Mouse (Mus musculus) limb, embryonic 15.5 days (tissue): ENCODE measurements around the gene Csf2rb. TPM values are rescaled to one million over a fixed set of nuclear protein-coding genes. Genes with fewer than 3 reads are reported as not detected.

Experiments used
- ATAC-seq: fragments of 200-750 bp; cut with Nextera tagmentation; 2 replicates; pipeline ENCODE4 v1.8.0; 2017; ENCODE audit warnings: low read depth, moderate TSS enrichment; ENCODE audit not compliant: insufficient number of reproducible peaks, low FRiP score, low TSS enrichment
- H3K27ac ChIP-seq: fragments of 300-500 bp; sonication (generic); 2 replicates; pipeline ENCODE4 v1.5.1; 2015; ENCODE audit warnings: moderate library complexity, mild to moderate bottlenecking, inconsistent platforms
- H3K27me3 ChIP-seq: fragments of 300-500 bp; sonication (generic); 2 replicates; pipeline ENCODE4 v1.6.1; 2015; ENCODE audit warnings: inconsistent platforms
- H3K36me3 ChIP-seq: fragments of 300-500 bp; sonication (generic); 2 replicates; pipeline ENCODE4 v1.6.1; 2015; ENCODE audit warnings: inconsistent platforms
- H3K4me1 ChIP-seq: fragments of 300-500 bp; sonication (generic); 2 replicates; pipeline ENCODE4 v1.6.1; 2015; ENCODE audit warnings: inconsistent platforms
- H3K4me2 ChIP-seq: fragments of 300-500 bp; sonication (generic); 2 replicates; pipeline ENCODE4 v1.6.1; 2015; ENCODE audit warnings: mild to moderate bottlenecking, inconsistent platforms
- H3K4me3 ChIP-seq: fragments of 300-500 bp; sonication (generic); 2 replicates; pipeline ENCODE4 v1.5.1; 2015; ENCODE audit warnings: mild to moderate bottlenecking, inconsistent platforms
- H3K9ac ChIP-seq: fragments of 300-500 bp; sonication (generic); 2 replicates; pipeline ENCODE4 v1.6.1; 2015; ENCODE audit warnings: inconsistent platforms
- H3K9me3 ChIP-seq: fragments of 300-500 bp; sonication (generic); 2 replicates; pipeline ENCODE4 v1.6.1; 2016; ENCODE audit warnings: inconsistent platforms
- WGBS: fragments of 180-500 bp; shearing (Covaris S2); methylation state at CpG from one replicate; pipeline ENCODE4 v1.1.7; 2015; 5-methylcytosine and 5-hydroxymethylcytosine counted together
- microRNA-seq: library from miRNA; unstranded; fragments of <30 nt; microRNA quantifications from one replicate; pipeline ENCODE4, GENCODE M21; 2016
- polyA plus RNA-seq: library from polyadenylated mRNA; unstranded; fragments of >200 nt; fragmentation: Nextera tagmentation; extraction: Ambion mirVana; gene quantifications from 2 replicates; pipeline ENCODE4 v1.2.1, GENCODE M21; 2015

The Csf2rb gene
- polyA plus RNA-seq, 1 experiment from 2014 or later = 5.6 TPM

DNA sequence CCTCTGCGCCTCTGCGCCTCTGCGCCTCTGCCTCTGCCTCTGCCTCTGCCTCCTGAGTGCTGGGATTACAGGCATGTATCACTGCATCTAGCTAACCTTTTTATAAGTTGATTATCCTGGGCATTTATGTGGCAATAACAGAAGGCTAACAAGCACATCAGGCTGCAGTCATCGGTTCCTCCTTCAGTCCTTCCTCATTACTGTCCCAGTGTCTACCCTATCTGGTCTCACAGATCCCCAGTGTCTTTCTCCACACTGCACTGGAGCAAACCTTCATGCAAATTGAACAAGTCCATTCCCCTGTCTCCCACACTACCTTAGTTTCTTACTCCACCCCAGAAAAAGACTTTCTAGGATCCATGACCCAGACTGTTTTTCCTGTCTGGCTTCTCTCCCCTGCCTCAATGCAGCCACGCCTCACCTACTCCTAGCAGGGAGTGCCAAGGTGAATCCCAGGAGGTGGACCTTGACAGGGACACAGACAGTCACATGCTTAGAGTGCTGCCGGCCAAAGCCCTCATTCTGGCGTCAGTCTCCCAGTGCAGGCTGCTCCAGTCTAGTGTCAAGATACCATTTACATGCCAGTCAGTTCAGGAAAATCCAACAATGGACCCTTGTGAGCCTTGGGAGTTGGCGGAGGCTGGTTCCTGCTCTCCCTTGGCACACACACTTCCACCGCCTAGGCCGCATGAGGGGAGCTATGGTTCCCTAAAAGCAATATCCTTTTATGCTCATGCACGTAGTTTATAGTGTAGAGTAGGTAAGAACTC is 58.1 kb downstream of the Csf2rb start:
- Histone ChIP-seq H3K36me3 (no peaks in the 10 kb centered on the region), H3K4me2 (no peak overlapping the region), H3K27ac (no peak overlapping the region), H3K9ac (no peak overlapping the region), H3K9me3 (no peaks in the 10 kb centered on the region), H3K4me3 (no peak overlapping the region), H3K27me3 (no peaks in the 10 kb centered on the region), H3K4me1 (no peaks in the 10 kb centered on the region; the same call in 1 of the 2 replicates)
- ATAC-seq = no peak
- 73% methylated on average over 11 of the region's 11 CpGs for WGBS

DNA sequence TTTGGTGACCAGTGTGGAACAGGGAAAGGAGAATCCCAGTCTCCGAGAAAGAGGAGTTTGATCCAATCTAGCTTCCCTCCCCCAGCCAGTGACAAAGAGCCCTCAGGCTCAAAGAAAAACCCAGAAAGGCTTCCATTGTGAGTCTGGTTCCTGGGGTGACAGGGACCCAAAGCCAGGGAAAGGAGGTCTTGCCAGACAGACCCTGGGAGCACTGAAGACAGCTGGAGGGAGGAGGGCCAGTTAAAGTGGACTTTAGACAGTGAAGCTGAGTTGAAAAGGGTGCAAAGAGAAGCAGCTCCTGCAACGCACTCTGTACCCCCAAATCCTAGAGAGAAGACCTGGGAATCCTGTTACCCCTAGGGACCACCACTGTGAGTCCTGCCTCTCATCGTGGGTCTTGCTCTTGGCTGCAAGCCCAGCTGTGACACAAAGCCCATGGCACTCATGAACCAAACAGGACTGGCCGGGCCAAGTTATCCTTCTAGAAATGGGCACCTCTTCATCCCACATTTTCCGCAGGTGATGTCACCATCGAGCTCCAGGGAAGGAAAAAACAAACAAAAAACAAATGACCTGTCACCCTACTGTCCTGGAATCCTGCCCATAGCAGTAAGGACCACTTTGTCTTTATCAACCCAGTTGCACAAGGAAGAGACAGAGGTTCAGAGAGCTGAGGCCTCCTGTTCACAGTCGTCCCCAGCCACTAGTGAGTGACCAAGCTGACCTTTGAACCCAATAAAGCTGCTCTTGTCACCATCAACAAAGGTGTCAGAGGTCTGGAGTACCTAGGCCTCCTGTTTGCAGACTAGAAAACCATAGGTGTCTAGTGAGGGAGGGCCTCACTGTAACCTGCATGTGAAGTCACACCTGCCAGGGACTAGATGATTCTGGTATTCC is 58.9 kb downstream of the Csf2rb start:
- 68% methylated on average over 7 of the region's 7 CpGs for WGBS
- no peaks in the 10 kb centered on the region for H3K27me3 ChIP-seq
- no peak overlapping the region for H3K4me2 ChIP-seq
- H3K9ac ChIP-seq = no peak overlapping the region
- ATAC-seq = no peak
- no peak overlapping the region for H3K4me3 ChIP-seq
- no peaks in the 10 kb centered on the region for H3K9me3 ChIP-seq
- H3K36me3 ChIP-seq = no peaks in the 10 kb centered on the region
- no peaks in the 10 kb centered on the region; the same call in 1 of the 2 replicates for H3K4me1 ChIP-seq
- no peak overlapping the region for H3K27ac ChIP-seq

DNA sequence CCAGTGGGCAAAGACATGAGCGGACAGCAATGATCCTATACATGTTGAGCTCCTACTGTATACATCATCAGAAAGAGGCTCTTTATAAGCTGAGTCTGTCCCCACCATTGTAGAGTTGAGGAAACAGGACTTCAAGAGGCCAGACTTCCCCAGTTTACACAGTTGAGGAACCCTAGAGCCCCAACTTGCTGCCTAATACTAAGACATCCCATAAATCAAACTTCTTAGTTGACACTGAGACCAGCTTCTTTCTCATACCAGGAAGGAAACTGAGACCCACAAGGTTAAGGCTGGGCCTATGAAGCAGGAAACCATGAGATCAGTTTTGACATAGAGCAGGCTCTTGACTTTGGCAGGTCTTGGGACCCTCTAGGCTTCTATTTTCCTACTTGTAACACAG is 60.0 kb downstream of the Csf2rb start:
- Histone ChIP-seq H3K27me3 (no peaks in the 10 kb centered on the region), H3K27ac (no peak overlapping the region), H3K4me1 (no peaks in the 10 kb centered on the region; the same call in 1 of the 2 replicates), H3K9ac (no peak overlapping the region), H3K4me2 (no peak overlapping the region), H3K4me3 (no peak overlapping the region), H3K36me3 (no peaks in the 10 kb centered on the region), H3K9me3 (no peaks in the 10 kb centered on the region)
- ATAC-seq = no peak
- 90% methylated on average over 1 of the region's 1 CpGs for WGBS

DNA sequence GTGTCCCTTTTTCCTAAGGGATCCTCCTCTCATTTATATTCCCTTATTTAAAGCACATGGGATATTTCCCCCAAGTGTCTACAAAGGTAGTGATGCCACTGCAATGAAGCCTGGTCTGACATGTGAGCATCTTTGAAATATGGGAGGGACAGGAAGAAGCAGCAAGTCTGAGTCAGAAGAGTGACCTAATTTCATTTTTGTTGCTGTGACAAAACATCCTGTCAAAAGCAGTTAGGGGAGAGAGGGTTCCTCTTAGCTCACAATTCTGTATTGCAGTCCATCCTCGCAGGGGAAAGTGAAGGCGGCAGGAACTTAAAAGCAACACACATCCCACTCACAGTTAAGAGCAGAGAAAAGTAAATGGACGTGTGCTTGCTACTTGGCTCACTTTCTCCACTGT is 65.3 kb downstream of the Csf2rb start:
- WGBS = 86% methylated on average over 3 of the region's 3 CpGs

GRCm38 (mm10) chr15:78395478-78395962 is 70.0 kb downstream of the Csf2rb start, which contains the start of gene Tex33:
Tex33 (minus strand) TSS chr15:78395912.
- Histone ChIP-seq H3K36me3 (no peaks in the 10 kb centered on the region), H3K4me2 (no peak within 1 kb of the TSS), H3K4me3 (no peak within 1 kb of the TSS), H3K27me3 (no peaks in the 10 kb centered on the region), H3K9ac (no peak within 1 kb of the TSS), H3K4me1 (no peaks in the 10 kb centered on the region), H3K27ac (no peak within 1 kb of the TSS), H3K9me3 (no peaks in the 10 kb centered on the region)
- WGBS = 83% methylated on average over 8 of the region's 8 CpGs
- no peak for ATAC-seq

More for the DNA sequence above, 65.3 kb downstream of the Csf2rb start:
- no peak overlapping the region for H3K4me2 ChIP-seq
- H3K4me1 ChIP-seq = no peaks in the 10 kb centered on the region
- H3K9ac ChIP-seq = no peak overlapping the region
- no peaks in the 10 kb centered on the region for H3K9me3 ChIP-seq
- H3K27ac ChIP-seq = no peak overlapping the region
- no peak overlapping the region for H3K4me3 ChIP-seq
- ATAC-seq = no peak
- H3K27me3 ChIP-seq = no peaks in the 10 kb centered on the region
- H3K36me3 ChIP-seq = no peaks in the 10 kb centered on the region

- no peak for ATAC-seq
- Histone ChIP-seq H3K9ac (no peak overlapping the region), H3K4me2 (no peak overlapping the region), H3K27ac (0 out of 2 replicates have a peak overlapping the region, but pooled peaks have one; percentile 11), H3K4me1 (peaks cover 46% of the 10 kb centered on the region), H3K36me3 (no peaks in the 10 kb centered on the region), H3K4me3 (no peak overlapping the region), H3K9me3 (no peaks in the 10 kb centered on the region), H3K27me3 (no peaks in the 10 kb centered on the region)
- 63% methylated on average over 6 of the region's 6 CpGs for WGBS
Measured at GRCm38 (mm10) chr15:78401345-78401744, 75.8 kb downstream of the Csf2rb start.

DNA sequence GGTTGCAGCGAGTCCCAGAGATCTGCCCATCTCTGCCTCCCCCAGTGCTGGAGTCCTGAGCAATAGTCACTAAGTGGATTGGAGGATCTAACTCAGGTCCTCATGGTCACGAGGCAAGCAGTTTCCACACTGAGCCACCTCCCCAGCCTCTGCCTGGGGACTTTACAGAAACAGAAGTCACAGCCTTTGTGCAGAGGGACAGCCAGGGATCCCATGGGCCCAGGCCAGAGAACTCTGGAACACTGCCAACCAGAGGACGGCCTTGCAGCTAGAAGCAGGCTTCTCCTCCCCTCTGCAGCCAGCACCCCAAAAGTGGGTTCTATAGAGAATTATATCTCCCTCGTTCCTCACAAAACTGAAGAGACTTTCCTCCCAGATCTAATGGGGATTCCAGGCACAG is 76.4 kb downstream of the Csf2rb start:
- H3K9me3 ChIP-seq = no peaks in the 10 kb centered on the region
- ATAC-seq = no peak
- no peak overlapping the region for H3K4me2 ChIP-seq
- H3K9ac ChIP-seq = no peak overlapping the region
- H3K4me3 ChIP-seq = no peak overlapping the region
- no peaks in the 10 kb centered on the region for H3K27me3 ChIP-seq
- no peak overlapping the region for H3K27ac ChIP-seq
- peaks cover 49% of the 10 kb centered on the region for H3K4me1 ChIP-seq
- no peaks in the 10 kb centered on the region for H3K36me3 ChIP-seq
- WGBS = 47% methylated on average over 4 of the region's 4 CpGs

DNA sequence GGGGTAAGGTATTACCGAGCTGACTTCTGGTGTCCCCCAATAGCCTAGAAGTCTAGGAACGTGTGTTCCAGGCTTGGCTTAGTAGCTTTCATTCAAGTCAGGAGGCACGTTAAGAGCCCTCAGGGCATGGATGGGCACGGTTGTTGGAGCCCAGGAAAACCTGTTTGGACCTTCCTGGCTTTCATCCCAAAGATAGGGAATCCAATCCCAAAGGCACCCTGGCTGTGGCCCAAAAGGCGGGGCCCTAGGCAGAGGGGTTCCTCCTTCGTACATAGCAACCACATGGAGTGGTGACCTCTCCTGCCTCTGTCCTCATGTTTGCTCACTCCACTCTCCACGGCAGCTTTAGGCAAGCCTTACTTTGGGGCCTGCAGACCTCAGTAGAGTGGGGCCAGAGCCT is 76.9 kb downstream of the Csf2rb start:
- WGBS = 62% methylated on average over 7 of the region's 7 CpGs
- Histone ChIP-seq H3K9ac (no peak overlapping the region), H3K36me3 (no peaks in the 10 kb centered on the region), H3K9me3 (no peaks in the 10 kb centered on the region), H3K27ac (no peak overlapping the region), H3K27me3 (no peaks in the 10 kb centered on the region), H3K4me3 (no peak overlapping the region), H3K4me2 (no peak overlapping the region), H3K4me1 (peaks cover 52% of the 10 kb centered on the region)
- no peak for ATAC-seq

DNA sequence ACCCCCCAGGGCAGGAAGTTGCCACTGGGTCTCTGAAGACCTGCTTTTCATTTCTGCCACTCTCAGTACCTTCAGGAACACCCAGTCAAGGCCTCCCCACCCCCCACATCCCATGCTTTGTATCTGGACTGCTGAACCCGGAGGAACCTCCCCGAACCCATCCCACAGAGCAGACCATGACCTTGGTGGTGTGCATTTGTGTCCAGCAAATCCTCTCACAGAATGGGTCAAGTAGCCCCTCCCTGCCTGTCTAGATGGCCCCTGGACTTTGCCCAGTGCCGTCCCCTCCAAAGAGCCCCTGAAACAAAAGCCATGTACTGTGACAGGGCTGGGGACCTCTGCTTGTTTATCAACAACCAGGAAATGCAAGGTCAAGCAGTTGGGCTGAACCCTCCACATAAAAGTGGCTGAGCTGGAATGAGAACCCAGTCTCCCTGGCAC is 77.8 kb downstream of the Csf2rb start:
- Histone ChIP-seq H3K4me3 (no peak overlapping the region), H3K9ac (no peak overlapping the region), H3K27ac (no peak overlapping the region), H3K27me3 (peaks cover 9% of the 10 kb centered on the region; the same call in 1 of the 2 replicates), H3K4me1 (peaks cover 52% of the 10 kb centered on the region), H3K36me3 (no peaks in the 10 kb centered on the region), H3K4me2 (no peak overlapping the region), H3K9me3 (no peaks in the 10 kb centered on the region)
- no peak for ATAC-seq
- 67% methylated on average over 3 of the region's 3 CpGs for WGBS

Small RNA genes within 50 kb of the gene (microRNA-seq; reads per million reads assigned to microRNA genes)
- not detected for gene Mir7676-1
- not detected for gene Mir7676-2

Other genes starting within 250 kb of the Csf2rb start
- 0.04 TPM in 1 of 2 replicates, not detected in the other for gene Cacng2, start 205.7 kb upstream of the Csf2rb start, polyA plus RNA-seq
- 75.7 and 83.1 TPM in 2 replicates for gene Ift27, start 151.6 kb upstream of the Csf2rb start, polyA plus RNA-seq
- gene Pvalb, start 119.4 kb upstream of the Csf2rb start, polyA plus RNA-seq = 0.15 and 0.48 TPM in 2 replicates
- gene Ncf4, start 81.0 kb upstream of the Csf2rb start, polyA plus RNA-seq = 3.2 and 7.2 TPM in 2 replicates
- 0.70 and 1.1 TPM in 2 replicates for gene Csf2rb2, start 20.0 kb upstream of the Csf2rb start, polyA plus RNA-seq
- gene Tex33, start 70.2 kb downstream of the Csf2rb start, polyA plus RNA-seq = not detected in 2 replicates
- 15.4 and 17.1 TPM in 2 replicates for gene Tst, start 80.2 kb downstream of the Csf2rb start, polyA plus RNA-seq
- 2.1 and 2.4 TPM in 2 replicates for gene Mpst, start 80.7 kb downstream of the Csf2rb start, polyA plus RNA-seq
- 45.3 and 45.7 TPM in 2 replicates for gene Kctd17, start 102.8 kb downstream of the Csf2rb start, polyA plus RNA-seq
- gene Tmprss6, start 142.9 kb downstream of the Csf2rb start, polyA plus RNA-seq = 0.24 and 0.83 TPM in 2 replicates
- gene Il2rb, start 169.5 kb downstream of the Csf2rb start, polyA plus RNA-seq = 0.36 and 0.42 TPM in 2 replicates
- gene C1qtnf6, start 205.7 kb downstream of the Csf2rb start, polyA plus RNA-seq = 52.3 and 60.8 TPM in 2 replicates
- gene Sstr3, start 218.9 kb downstream of the Csf2rb start, polyA plus RNA-seq = 0.04 TPM in 1 of 2 replicates, not detected in the other
- 37.0 and 41.1 TPM in 2 replicates for gene Rac2, start 247.0 kb downstream of the Csf2rb start, polyA plus RNA-seq